Mouse (Mus musculus): Measurements from ENCODE around the gene Diaph2.
"Not testable (repeated sequence)": the region's sequence is repeated elsewhere in the genome, so short reads cannot be mapped to it uniquely, and the experiment has no call there.

Gene Diaph2

GRCm38 (mm10) chrX:129749571-129750061 lies at the start of gene Diaph2:
Gene Diaph2 (plus strand): TSS chrX:129749742.
- DNase-seq, result peak; percentile 53

- DNase-seq, result no peak
These were observed 47.8 kb upstream of the Diaph2 start for GRCm38 (mm10) chrX:129701634-129702312.

- no peak for DNase-seq
These were observed 39.9 kb upstream of the Diaph2 start for GRCm38 (mm10) chrX:129709656-129710055.

- DNase-seq, result no peak
These were observed 20.8 kb upstream of the Diaph2 start for GRCm38 (mm10) chrX:129728717-129729220.

GRCm38 (mm10) chrX:129736562-129736961 lies 13.0 kb upstream of the Diaph2 start:
- DNase-seq, result no peak

- DNase-seq, result no peak
These were observed 10.3 kb upstream of the Diaph2 start for GRCm38 (mm10) chrX:129739226-129739625.

GRCm38 (mm10) chrX:129742981-129743380 lies 6.6 kb upstream of the Diaph2 start:
- no peak for DNase-seq

GRCm38 (mm10) chrX:129745976-129746375 lies 3.6 kb upstream of the Diaph2 start:
- DNase-seq, result no peak

- no peak for DNase-seq
These were observed 440 bp upstream of the Diaph2 start for GRCm38 (mm10) chrX:129749102-129749501.

GRCm38 (mm10) chrX:129750094-129750569 lies 590 bp downstream of the Diaph2 start:
- DNase-seq, result peak; percentile 22

GRCm38 (mm10) chrX:129750606-129751005 lies 1.1 kb downstream of the Diaph2 start:
- DNase-seq, result no peak

GRCm38 (mm10) chrX:129756606-129757005 lies 7.1 kb downstream of the Diaph2 start:
- no peak for DNase-seq

- DNase-seq, result no peak
These were observed 13.1 kb downstream of the Diaph2 start for GRCm38 (mm10) chrX:129762649-129763048.

- DNase-seq, result no peak
These were observed 15.8 kb downstream of the Diaph2 start for GRCm38 (mm10) chrX:129765378-129765777.

GRCm38 (mm10) chrX:129766811-129767210 lies 17.3 kb downstream of the Diaph2 start:
- no peak for DNase-seq

GRCm38 (mm10) chrX:129770625-129771024 lies 21.1 kb downstream of the Diaph2 start:
- DNase-seq, result no peak

GRCm38 (mm10) chrX:129773556-129774255 lies 24.2 kb downstream of the Diaph2 start:
- DNase-seq, result no peak

- no peak for DNase-seq
These were observed 24.9 kb downstream of the Diaph2 start for GRCm38 (mm10) chrX:129774478-129774877.

GRCm38 (mm10) chrX:129776761-129777160 lies 27.2 kb downstream of the Diaph2 start:
- DNase-seq, result no peak

- DNase-seq, result no peak
These were observed 27.9 kb downstream of the Diaph2 start for GRCm38 (mm10) chrX:129777404-129777962.

- DNase-seq, result no peak
These were observed 32.3 kb downstream of the Diaph2 start for GRCm38 (mm10) chrX:129781844-129782243.

GRCm38 (mm10) chrX:129784062-129784461 lies 34.5 kb downstream of the Diaph2 start:
- no peak for DNase-seq

- not testable (repeated sequence) for DNase-seq
These were observed 50.4 kb downstream of the Diaph2 start for GRCm38 (mm10) chrX:129799920-129800319.

- no peak for DNase-seq
These were observed 82.4 kb downstream of the Diaph2 start for GRCm38 (mm10) chrX:129831903-129832302.

All from right cerebral cortex, postnatal 4 days (tissue).